Mouse (Mus musculus) small intestine, adult 2 months (tissue): Measurements from ENCODE around the gene Lrrc1.

ENCODE experiments used
- CTCF ChIP-seq: fragments of 200-500 bp; IDR thresholded peaks from 2 replicates; pipeline ENCODE4 v1.5.1; 2012; ENCODE audit warnings: low read depth, mild to moderate bottlenecking, control low read depth, inconsistent platforms, low read length, moderate library complexity, mixed read lengths; ENCODE audit not compliant: insufficient replicate concordance, insufficient read length; ENCODE audit errors: extremely low read depth
- POLR2A ChIP-seq: fragments of 200-500 bp; IDR thresholded peaks from 2 replicates; pipeline ENCODE4 v1.6.1; 2012; ENCODE audit warnings: low read depth, mild to moderate bottlenecking, control low read depth, inconsistent platforms, low read length, moderate library complexity

- no peak for TF ChIP-seq CTCF
- no peak for TF ChIP-seq POLR2A
These were observed 38.6 kb upstream of the Lrrc1 start for GRCm38 (mm10) chr9:77583302-77583701.
